Mouse (Mus musculus) heart, adult 2 months (tissue): ENCODE results near the gene Lpar2. TPM values are rescaled to one million over a fixed set of nuclear protein-coding genes. Genes with fewer than 3 reads are reported as not detected.
A peak's percentile ranks its signal among the peaks of the same experiment; 100 is the strongest.

Experiments
- DNase-seq, 2 experiments: peaks; one replicate each; pipeline ENCODE4 v3.0.0; 2021
- H3K27ac ChIP-seq: fragments of 200-600 bp; 2 replicates; pipeline ENCODE4 v1.8.1; 2022
- H3K27me3 ChIP-seq: fragments of 200-500 bp; 2 replicates; pipeline ENCODE4 v1.6.1; 2012; ENCODE audit warnings: mild to moderate bottlenecking, low read length, inconsistent platforms, mixed read lengths; ENCODE audit not compliant: control insufficient read depth, insufficient read depth
- H3K36me3 ChIP-seq: fragments of 200-500 bp; 2 replicates; pipeline ENCODE4 v1.6.1; 2012; ENCODE audit warnings: low read length, inconsistent platforms; ENCODE audit not compliant: control insufficient read depth, insufficient read depth
- H3K4me1 ChIP-seq: fragments of 200-500 bp; 2 replicates; pipeline ENCODE4 v1.6.1; 2011; ENCODE audit warnings: low read length; ENCODE audit not compliant: control insufficient read depth, insufficient read depth
- H3K4me3 ChIP-seq: fragments of 200-600 bp; 2 replicates; pipeline ENCODE4 v1.8.1; 2022
- H3K79me2 ChIP-seq: fragments of 200-500 bp; replicated peaks from 2 replicates; pipeline ENCODE4 v1.6.1; 2012; ENCODE audit warnings: mild to moderate bottlenecking, inconsistent platforms, low read length, moderate library complexity, mixed read lengths; ENCODE audit not compliant: control insufficient read depth, insufficient read depth
- H3K9ac ChIP-seq: fragments of 200-500 bp; 2 replicates; pipeline ENCODE4 v1.6.1; 2012; ENCODE audit warnings: low read depth, mild to moderate bottlenecking, control low read depth, inconsistent platforms, low read length, mixed read lengths
- CTCF ChIP-seq: fragments of 200-600 bp; IDR thresholded peaks from 2 replicates; pipeline ENCODE4 v1.8.1; 2022; ENCODE audit warnings: antibody characterized with exemption, mild to moderate bottlenecking, moderate library complexity
- EP300 ChIP-seq: fragments of 200-500 bp; IDR thresholded peaks from 2 replicates; pipeline ENCODE4 v1.6.1; 2011; ENCODE audit warnings: low read depth, low read length, control low read depth; ENCODE audit not compliant: insufficient read depth
- POLR2A ChIP-seq: fragments of 200-500 bp; IDR thresholded peaks from 2 replicates; pipeline ENCODE4 v1.6.1; 2011; ENCODE audit warnings: mild to moderate bottlenecking, low read depth, low read length, control low read depth; ENCODE audit not compliant: insufficient read depth
- WGBS: fragments of 180-500 bp; shearing (Covaris S2); methylation state at CpG from one replicate; pipeline ENCODE4 v1.1.7; 2018; 5-methylcytosine and 5-hydroxymethylcytosine counted together
- intact Hi-C: fragments of 180-260 bp; cut with DNase I; formaldehyde crosslinking; loops from one replicate; pipeline ENCODE4 v1.15.1; 2025
- polyA plus RNA-seq: library from polyadenylated mRNA; depleted of rRNA; stranded (reverse); fragments of >200 nt; gene quantifications from 2 replicates; pipeline ENCODE4 v1.2.3, GENCODE M21; 2012
- total RNA-seq, 2 experiments: library from RNA; stranded (reverse); gene quantifications; 2 replicates each; pipeline ENCODE4 v1.2.3; 2021

The Lpar2 gene
- total and polyA plus RNA-seq, 3 experiments, result 0.18 to 0.53 (median 0.25) TPM

DNA sequence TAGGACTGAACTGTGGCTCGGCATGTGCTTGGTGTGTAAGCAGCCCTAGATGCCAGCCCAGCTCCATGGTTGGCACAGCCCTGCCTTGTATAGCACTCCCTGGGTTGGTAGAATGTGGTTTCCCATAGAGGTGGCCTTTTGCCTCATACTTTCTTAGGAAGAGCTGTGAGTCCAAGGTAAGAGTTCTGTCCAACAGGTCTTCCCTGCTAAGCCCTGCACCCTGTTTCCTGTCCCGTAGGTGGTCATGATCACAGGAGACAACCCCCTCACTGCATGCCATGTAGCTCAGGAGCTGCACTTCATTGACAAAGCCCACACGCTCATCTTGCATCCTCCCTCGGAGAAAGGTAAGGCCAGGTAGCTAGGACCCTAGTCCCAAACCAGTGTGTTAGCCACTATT lies 20.4 kb upstream of the Lpar2 start:
- intact Hi-C loops, result no loop called here
- no peaks in the 10 kb centered on the region for H3K4me1 ChIP-seq
- no peak for TF ChIP-seq POLR2A
- TF ChIP-seq CTCF, result no peak
- no peak for TF ChIP-seq EP300
- no peak overlapping the region for H3K27ac ChIP-seq
- H3K9ac ChIP-seq, result no peak overlapping the region
- H3K36me3 ChIP-seq, result no peaks in the 10 kb centered on the region
- no peaks in the 10 kb centered on the region for H3K79me2 ChIP-seq
- WGBS, result 94% methylated on average over 4 of the region's 4 CpGs
- no peak overlapping the region for H3K4me3 ChIP-seq
- no peak for DNase-seq
- H3K27me3 ChIP-seq, result no peaks in the 10 kb centered on the region

DNA sequence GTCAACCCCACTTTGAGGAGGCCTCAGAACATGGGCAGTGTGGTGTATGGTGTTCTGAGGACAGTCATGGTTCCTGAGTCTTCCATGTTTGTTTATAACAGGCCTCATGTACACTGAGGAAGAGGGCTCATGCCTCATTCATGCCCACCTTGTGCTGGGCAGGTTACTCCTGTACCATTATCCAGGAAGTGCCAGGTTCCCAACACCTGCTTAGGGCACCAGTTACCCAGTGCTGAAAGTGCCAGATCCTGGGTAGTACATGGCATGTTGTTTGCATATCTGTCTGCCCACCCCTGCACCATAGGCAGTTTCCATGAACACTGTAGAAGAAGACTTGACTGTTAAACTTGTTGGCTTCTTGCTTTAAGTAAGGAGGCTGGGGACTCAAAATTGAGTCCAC lies 20.0 kb upstream of the Lpar2 start:
- Histone ChIP-seq H3K27ac (no peak overlapping the region), H3K4me1 (no peaks in the 10 kb centered on the region), H3K36me3 (no peaks in the 10 kb centered on the region), H3K79me2 (no peaks in the 10 kb centered on the region), H3K4me3 (no peak overlapping the region), H3K27me3 (no peaks in the 10 kb centered on the region), H3K9ac (no peak overlapping the region)
- intact Hi-C loops, result no loop called here
- TF ChIP-seq POLR2A (no peak), CTCF (no peak), EP300 (no peak)
- no peak for DNase-seq

DNA sequence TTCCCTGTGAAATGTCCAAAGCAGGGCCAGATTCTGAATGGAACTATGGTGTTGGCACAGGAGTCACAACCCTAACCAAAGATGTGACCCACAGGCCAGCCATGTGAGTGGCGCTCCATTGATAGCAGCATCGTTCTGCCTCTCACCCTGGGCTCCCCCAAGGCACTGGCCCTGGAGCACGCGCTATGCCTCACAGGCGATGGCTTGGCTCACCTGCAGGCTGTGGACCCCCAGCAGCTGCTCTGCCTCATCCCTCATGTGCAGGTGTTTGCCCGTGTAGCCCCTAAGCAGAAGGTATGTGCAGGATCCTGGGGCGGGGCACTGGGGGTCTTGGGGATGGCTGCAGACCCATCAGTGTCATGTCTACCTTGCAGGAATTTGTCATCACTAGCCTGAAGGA lies 18.9 kb upstream of the Lpar2 start:
- Histone ChIP-seq H3K27ac (no peak overlapping the region), H3K4me1 (no peaks in the 10 kb centered on the region), H3K36me3 (no peaks in the 10 kb centered on the region), H3K79me2 (no peaks in the 10 kb centered on the region), H3K9ac (no peak overlapping the region), H3K4me3 (no peak overlapping the region), H3K27me3 (no peaks in the 10 kb centered on the region)
- peak in 1 of 2 experiments; percentile 11 for DNase-seq
- no peak for TF ChIP-seq CTCF
- TF ChIP-seq POLR2A, result no peak
- no peak for TF ChIP-seq EP300
- intact Hi-C loops, result no loop called here
- 93% methylated on average over 7 of the region's 7 CpGs for WGBS

DNA sequence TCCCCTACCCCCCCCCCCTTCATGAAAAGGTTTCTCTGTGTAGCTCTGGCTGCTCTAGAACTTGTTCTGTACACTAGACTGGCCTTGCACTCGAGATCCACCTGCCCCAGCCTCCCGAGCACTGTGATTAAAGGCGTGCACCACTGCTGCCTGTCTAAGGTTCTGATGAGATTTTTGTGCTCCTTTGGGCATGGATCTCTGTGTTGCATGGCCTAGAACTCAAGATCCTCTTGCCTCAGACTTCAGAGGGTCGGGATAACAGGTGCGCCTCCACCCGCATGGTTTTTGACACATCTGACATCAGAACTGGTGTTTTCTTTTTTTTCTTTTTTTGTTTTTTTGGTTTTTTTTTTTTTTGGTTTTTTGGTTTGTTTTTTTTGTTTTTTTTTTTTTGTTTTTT lies 17.7 kb upstream of the Lpar2 start:
- no peak for TF ChIP-seq EP300
- no peak for TF ChIP-seq POLR2A
- no peak for TF ChIP-seq CTCF
- Histone ChIP-seq H3K36me3 (no peaks in the 10 kb centered on the region), H3K9ac (no peak overlapping the region), H3K27me3 (no peaks in the 10 kb centered on the region), H3K27ac (no peak overlapping the region), H3K79me2 (no peaks in the 10 kb centered on the region), H3K4me1 (peaks cover 2% of the 10 kb centered on the region), H3K4me3 (no peak overlapping the region)
- WGBS, result 91% methylated on average over 6 of the region's 6 CpGs
- DNase-seq, result no peak
- intact Hi-C loops, result no loop called here

DNA sequence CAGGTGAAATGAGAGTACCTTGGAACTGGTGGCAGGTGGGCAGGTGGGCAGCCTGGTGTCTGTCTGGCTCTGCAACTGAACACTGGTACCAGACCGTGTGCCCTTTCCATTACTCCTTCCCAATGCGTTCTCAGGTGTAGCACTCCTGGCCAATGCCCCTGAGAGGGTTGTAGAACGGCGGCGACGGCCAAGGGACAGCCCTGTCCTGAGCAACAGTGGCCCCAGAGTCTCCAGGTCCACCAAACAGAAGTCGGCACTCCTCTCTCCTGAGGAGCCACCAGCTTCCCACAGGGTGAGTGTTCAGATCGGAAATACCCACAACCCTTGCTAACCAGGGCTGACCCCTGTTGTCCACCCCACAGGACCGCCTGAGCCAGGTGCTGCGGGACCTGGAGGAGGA lies 17.1 kb upstream of the Lpar2 start:
- DNase-seq, result peak in 1 of 2 experiments; percentile 15
- Histone ChIP-seq H3K79me2 (no peaks in the 10 kb centered on the region), H3K9ac (no peak overlapping the region), H3K36me3 (no peaks in the 10 kb centered on the region), H3K27ac (no peak overlapping the region), H3K4me3 (no peak overlapping the region), H3K4me1 (peaks cover 2% of the 10 kb centered on the region), H3K27me3 (no peaks in the 10 kb centered on the region)
- TF ChIP-seq EP300 (no peak), CTCF (no peak), POLR2A (no peak)
- WGBS, result 94% methylated on average over 10 of the region's 10 CpGs
- intact Hi-C loops, result no loop called here

DNA sequence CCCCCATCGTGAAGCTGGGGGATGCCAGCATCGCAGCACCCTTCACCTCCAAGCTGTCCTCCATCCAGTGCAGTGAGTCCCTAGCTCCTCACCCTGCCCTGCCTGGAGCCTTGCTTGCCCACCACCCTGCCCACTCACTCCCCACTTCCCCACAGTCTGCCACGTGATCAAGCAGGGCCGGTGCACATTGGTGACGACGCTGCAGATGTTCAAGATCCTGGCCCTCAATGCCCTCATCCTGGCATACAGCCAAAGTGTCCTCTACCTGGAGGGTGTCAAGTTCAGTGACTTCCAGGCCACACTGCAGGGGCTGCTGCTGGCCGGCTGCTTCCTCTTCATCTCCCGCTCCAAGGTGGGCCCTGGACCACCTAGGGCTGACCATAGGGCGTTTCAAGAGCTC lies 16.7 kb upstream of the Lpar2 start:
- Histone ChIP-seq H3K27ac (no peak overlapping the region), H3K4me3 (no peak overlapping the region), H3K36me3 (no peaks in the 10 kb centered on the region), H3K9ac (no peak overlapping the region), H3K79me2 (no peaks in the 10 kb centered on the region), H3K27me3 (no peaks in the 10 kb centered on the region), H3K4me1 (peaks cover 2% of the 10 kb centered on the region)
- TF ChIP-seq POLR2A, result no peak
- no peak for TF ChIP-seq CTCF
- TF ChIP-seq EP300, result no peak
- intact Hi-C loops, result no loop called here
- 84% methylated on average over 9 of the region's 9 CpGs for WGBS
- DNase-seq, result peak in 1 of 2 experiments; percentile 15

DNA sequence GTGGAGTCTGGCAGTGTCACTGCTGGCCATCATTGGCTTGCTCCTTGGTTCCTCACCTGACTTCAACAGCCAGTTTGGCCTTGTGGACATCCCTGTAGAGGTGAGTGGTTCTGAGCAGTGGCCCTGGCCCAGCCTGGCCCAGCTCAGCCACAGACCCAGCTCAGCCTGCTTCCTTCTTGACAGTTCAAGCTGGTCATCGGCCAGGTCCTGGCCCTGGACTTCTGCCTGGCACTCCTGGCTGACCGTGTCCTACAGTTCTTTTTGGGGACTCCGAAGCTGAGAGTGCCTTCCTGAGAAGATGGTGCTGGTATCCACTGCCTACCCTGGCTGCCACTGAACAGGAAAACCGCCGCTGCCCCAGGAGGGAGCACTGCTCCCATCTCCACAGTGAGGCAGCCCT lies 15.0 kb upstream of the Lpar2 start:
- WGBS, result 73% methylated on average over 5 of the region's 5 CpGs
- no peak overlapping the region for H3K4me3 ChIP-seq
- TF ChIP-seq POLR2A (no peak), CTCF (no peak), EP300 (no peak)
- peak in 1 of 2 experiments; percentile 27 for DNase-seq
- no peaks in the 10 kb centered on the region for H3K27me3 ChIP-seq
- H3K27ac ChIP-seq, result no peak overlapping the region
- H3K4me1 ChIP-seq, result peaks cover 2% of the 10 kb centered on the region
- intact Hi-C loops, result no loop called here
- H3K79me2 ChIP-seq, result no peaks in the 10 kb centered on the region
- H3K9ac ChIP-seq, result no peak overlapping the region
- H3K36me3 ChIP-seq, result no peaks in the 10 kb centered on the region
